Mouse (Mus musculus) right cerebral cortex, adult 18-20 months (tissue): ENCODE results near the gene Sele.

ENCODE experiments used
- DNase-seq: peaks from one replicate; pipeline ENCODE4 v3.0.0; 2022; ENCODE audit warnings: mixed read lengths

Gene Sele

GRCm38 (mm10) chr1:164073091-164073490, 25.1 kb downstream of the Sele start:
- DNase-seq, result no peak

GRCm38 (mm10) chr1:164073803-164074202, 25.8 kb downstream of the Sele start:
- no peak for DNase-seq

GRCm38 (mm10) chr1:164074606-164075140, 26.6 kb downstream of the Sele start:
- DNase-seq, result no peak

GRCm38 (mm10) chr1:164075416-164075815, 27.4 kb downstream of the Sele start:
- DNase-seq, result no peak

GRCm38 (mm10) chr1:164076441-164076840, 28.4 kb downstream of the Sele start:
- no peak for DNase-seq

- DNase-seq, result no peak
These were observed 29.0 kb downstream of the Sele start for GRCm38 (mm10) chr1:164077031-164077430.

- no peak for DNase-seq
These were observed 30.3 kb downstream of the Sele start for GRCm38 (mm10) chr1:164078323-164078741.

GRCm38 (mm10) chr1:164079091-164079490, 31.1 kb downstream of the Sele start:
- DNase-seq, result no peak

GRCm38 (mm10) chr1:164083046-164083445, 35.0 kb downstream of the Sele start:
- DNase-seq, result no peak

GRCm38 (mm10) chr1:164086797-164087196, 38.8 kb downstream of the Sele start:
- no peak for DNase-seq

- no peak for DNase-seq
These were observed 39.8 kb downstream of the Sele start for GRCm38 (mm10) chr1:164087872-164088271.

GRCm38 (mm10) chr1:164096780-164097179, 48.7 kb downstream of the Sele start:
- no peak for DNase-seq

- no peak for DNase-seq
These were observed 49.9 kb downstream of the Sele start for GRCm38 (mm10) chr1:164097911-164098310.

- DNase-seq, result no peak
These were observed 50.3 kb downstream of the Sele start for GRCm38 (mm10) chr1:164098372-164098771.
